Mouse (Mus musculus) central nervous system, embryonic 11.5 days (tissue): Measurements from ENCODE around the gene Rai14. TPM values are rescaled to one million over a fixed set of nuclear protein-coding genes. Genes with fewer than 3 reads are reported as not detected.

Experiments
- polyA plus RNA-seq: library from polyadenylated mRNA; depleted of rRNA; stranded (reverse); fragments of >200 nt; gene quantifications from 2 replicates; pipeline ENCODE4 v1.2.3, GENCODE M21; 2012; rRNA removed

The Rai14 gene
- 50.2 and 54.9 TPM in 2 replicates for polyA plus RNA-seq

DNA sequence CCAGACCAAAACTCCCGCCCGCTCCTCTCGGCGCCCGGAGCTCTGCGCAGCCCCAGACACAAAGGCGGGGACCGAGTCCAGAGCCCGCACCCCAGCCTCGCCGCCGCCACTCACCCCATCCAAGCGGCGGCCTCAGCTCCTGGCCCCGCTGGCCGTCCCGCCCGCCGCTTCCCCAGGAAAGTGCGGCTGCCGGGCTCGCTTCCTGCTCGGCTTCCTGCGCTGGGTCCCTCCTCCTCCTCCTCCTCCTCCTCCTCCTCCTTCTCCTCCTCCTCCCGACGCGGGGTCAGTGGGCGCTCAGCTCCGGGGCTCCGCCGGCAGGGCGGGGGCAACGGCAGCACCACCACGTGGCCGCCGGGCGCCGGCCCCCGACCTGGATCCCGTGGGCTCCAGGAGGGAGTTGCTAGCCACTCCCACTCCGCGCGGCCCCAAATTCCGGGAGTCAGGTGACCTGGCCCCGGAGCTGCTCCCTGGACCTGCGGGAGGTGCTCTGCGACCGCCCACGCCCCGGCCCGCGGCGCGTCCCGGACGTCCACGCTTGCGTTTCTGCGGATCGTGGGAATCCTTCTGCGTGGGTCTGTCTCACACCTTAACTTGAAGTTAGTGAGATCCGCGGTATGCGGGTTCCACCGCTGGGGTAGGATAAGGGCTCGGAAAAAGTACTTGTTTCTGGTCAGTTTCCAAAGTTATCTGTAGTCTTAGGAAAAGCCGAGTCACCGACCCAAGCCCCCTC, at the start of gene Rai14:
Gene Rai14, minus strand, starts transcription at position 216 of the 730 bp plus-strand sequence.

DNA sequence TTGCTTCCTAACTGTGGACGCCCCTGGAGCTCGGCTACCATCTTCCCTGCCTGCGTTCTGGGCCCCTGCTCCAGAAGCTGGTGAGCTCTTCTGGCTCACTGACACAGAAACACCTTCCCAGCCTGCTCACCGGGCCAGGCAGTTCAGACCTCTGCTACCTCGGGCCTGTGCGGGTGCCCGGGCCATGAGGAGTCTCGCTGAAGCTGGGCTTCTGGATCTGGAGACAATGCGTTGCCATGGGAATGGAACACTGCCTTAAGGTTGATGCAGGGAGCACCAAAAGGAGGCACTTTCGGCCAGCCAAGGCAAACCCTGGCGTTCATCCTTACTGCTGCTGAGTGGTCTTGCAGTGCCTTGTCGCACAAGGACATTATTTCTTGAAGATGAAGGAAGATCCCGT, 156.0 kb downstream of the Rai14 start, which contains the start of gene Ttc23l:
Gene Ttc23l, minus strand, starts transcription at position 204 of the 400 bp plus-strand sequence.

Other genes with a start within 250 kb of the Rai14 start
- gene Dnajc21, start 244.1 kb downstream of the Rai14 start, polyA plus RNA-seq: 17.0 and 33.2 TPM in 2 replicates
- 43.3 and 48.2 TPM in 2 replicates for gene Brix1, start 228.7 kb downstream of the Rai14 start, polyA plus RNA-seq
- gene Rad1, start 228.6 kb downstream of the Rai14 start, polyA plus RNA-seq: 22.3 and 31.3 TPM in 2 replicates
- 0.04 TPM in 1 of 2 replicates, not detected in the other for gene Ttc23l, start 156.0 kb downstream of the Rai14 start, polyA plus RNA-seq
- 0.84 and 12.2 TPM in 2 replicates for gene C1qtnf3, start 237.7 kb upstream of the Rai14 start, polyA plus RNA-seq